Mouse (Mus musculus) CH12.LX (cell line): ENCODE measurements at regions not wholly inside any gene's neighbourhood (a gene's known extent, or its start where the extent isn't known, plus 50 kb on each side); places are given as distances from the start of the nearest gene placed in this dataset.

ENCODE experiments used
- DNase-seq: peaks from one replicate; pipeline ENCODE4 v3.0.0-alpha.2; 2013; ENCODE audit errors: extremely low read depth
- H3K27ac ChIP-seq: 2 replicates; pipeline ENCODE4 v1.5.1; 2012; ENCODE audit warnings: low read depth, mild to moderate bottlenecking, control low read depth, moderate library complexity; ENCODE audit not compliant: insufficient read depth
- H3K27me3 ChIP-seq: replicated peaks from 2 replicates; pipeline ENCODE3; 2012; ENCODE audit warnings: inconsistent platforms
- H3K36me3 ChIP-seq, 2 experiments: replicated peaks in 1 of 2; 2 replicates each; pipeline versions ENCODE3 to v1.6.1; 2012; ENCODE audit warnings: inconsistent platforms in 1 of 2, low read length in 1 of 2, mild to moderate bottlenecking in 1 of 2, mixed read lengths in 1 of 2, moderate library complexity in 1 of 2; ENCODE audit not compliant: control insufficient read depth in 1 of 2, insufficient read depth in 1 of 2
- H3K4me1 ChIP-seq, 2 experiments: 2 replicates each; pipeline ENCODE4 v1.6.1; 2012; ENCODE audit warnings: inconsistent platforms in 1 of 2, moderate library complexity in 1 of 2; ENCODE audit not compliant: insufficient read depth in 2 of 2, control insufficient read depth in 1 of 2
- H3K4me2 ChIP-seq: 2 replicates; pipeline ENCODE4 v1.6.1; 2012; ENCODE audit warnings: low read depth, mild to moderate bottlenecking, control low read depth; ENCODE audit not compliant: poor library complexity, insufficient read depth, severe bottlenecking
- H3K4me3 ChIP-seq, 3 experiments: fragments of 150-350 bp in 1 of 3; sonication (generic) in 1 of 3; replicated peaks in 1 of 3; 2 replicates each; pipeline versions ENCODE3 to v1.5.1; 2011 to 2012; ENCODE audit warnings: low read depth in 2 of 3, low read length in 2 of 3, mild to moderate bottlenecking in 2 of 3, moderate library complexity in 2 of 3, control low read depth in 1 of 3, improper control_type of control experiment in 1 of 3, inconsistent platforms in 1 of 3, mixed read lengths in 1 of 3; ENCODE audit not compliant: poor library complexity in 1 of 3
- H3K79me2 ChIP-seq: replicated peaks from 2 replicates; pipeline ENCODE4 v1.6.1; 2012; ENCODE audit warnings: mild to moderate bottlenecking, moderate library complexity; ENCODE audit not compliant: control insufficient read depth, poor library complexity, insufficient read depth, severe bottlenecking; ENCODE audit errors: extremely low read depth
- H3K9ac ChIP-seq: 2 replicates; pipeline ENCODE4 v1.6.1; 2012; ENCODE audit warnings: low read depth, mild to moderate bottlenecking, control low read depth, moderate library complexity; ENCODE audit not compliant: insufficient read depth
- H3K9me3 ChIP-seq: replicated peaks from 2 replicates; pipeline ENCODE3; 2012; ENCODE audit warnings: low read length, inconsistent platforms, mixed read lengths
- CHD1 ChIP-seq: IDR thresholded peaks from 2 replicates; pipeline ENCODE4 v1.6.1; 2012; ENCODE audit warnings: low read depth, low read length, improper control_type of control experiment, inconsistent platforms
- CTCF ChIP-seq, 2 experiments: IDR thresholded peaks in 1 of 2; conservative IDR thresholded peaks in 1 of 2; 2 replicates each; pipeline ENCODE4 v1.5.1; 2011 to 2012; ENCODE audit warnings: low read depth in 2 of 2, low read length in 2 of 2, improper control_type of control experiment in 1 of 2, inconsistent platforms in 1 of 2, mild to moderate bottlenecking in 1 of 2, moderate library complexity in 1 of 2
- E2F4 ChIP-seq: IDR thresholded peaks from 2 replicates; pipeline ENCODE4 v1.6.1; 2011; ENCODE audit warnings: low read depth, low read length, improper control_type of control experiment; ENCODE audit not compliant: insufficient replicate concordance
- ELF1 ChIP-seq: IDR thresholded peaks from 2 replicates; pipeline ENCODE4 v1.6.1; 2014; ENCODE audit warnings: low read depth, mild to moderate bottlenecking, inconsistent platforms, low read length, improper control_type of control experiment
- EP300 ChIP-seq: IDR thresholded peaks from 2 replicates; pipeline ENCODE4 v1.6.1; 2011; ENCODE audit warnings: low read length, improper control_type of control experiment
- HCFC1 ChIP-seq: IDR thresholded peaks from 2 replicates; pipeline ENCODE4 v1.6.1; 2012; ENCODE audit warnings: low read depth, mild to moderate bottlenecking, inconsistent platforms, low read length, improper control_type of control experiment
- IRF4 ChIP-seq: IDR thresholded peaks from 2 replicates; pipeline ENCODE4 v1.6.1; 2014; ENCODE audit warnings: low read depth, mild to moderate bottlenecking, inconsistent platforms, low read length, improper control_type of control experiment
- MAFK ChIP-seq: IDR thresholded peaks from 2 replicates; pipeline ENCODE4 v1.6.1; 2011; ENCODE audit warnings: low read length, improper control_type of control experiment; ENCODE audit not compliant: insufficient replicate concordance
- MAX ChIP-seq: IDR thresholded peaks from 2 replicates; pipeline ENCODE4 v1.6.1; 2011; ENCODE audit warnings: low read length, improper control_type of control experiment
- MAZ ChIP-seq: IDR thresholded peaks from 2 replicates; pipeline ENCODE4 v1.6.1; 2012; ENCODE audit warnings: low read depth, mild to moderate bottlenecking, inconsistent platforms, low read length, improper control_type of control experiment, moderate library complexity
- MEF2A ChIP-seq: IDR thresholded peaks from 2 replicates; pipeline ENCODE4 v1.6.1; 2014; ENCODE audit warnings: low read depth, mild to moderate bottlenecking, inconsistent platforms, low read length, improper control_type of control experiment, borderline replicate concordance
- MXI1 ChIP-seq: IDR thresholded peaks from 2 replicates; pipeline ENCODE4 v1.6.1; 2011; ENCODE audit warnings: mild to moderate bottlenecking, low read depth, low read length, improper control_type of control experiment
- MYC ChIP-seq: IDR thresholded peaks from 2 replicates; pipeline ENCODE4 v1.6.1; 2011; ENCODE audit warnings: low read depth, mild to moderate bottlenecking, improper control_type of control experiment, low read length
- PAX5 ChIP-seq: IDR thresholded peaks from 2 replicates; pipeline ENCODE4 v1.6.1; 2012; ENCODE audit warnings: low read length, inconsistent platforms, mixed read lengths
- POLR2A ChIP-seq: IDR thresholded peaks from 2 replicates; pipeline ENCODE4 v1.6.1; 2011; ENCODE audit warnings: low read depth, mild to moderate bottlenecking, improper control_type of control experiment, low read length
- RAD21 ChIP-seq: IDR thresholded peaks from 2 replicates; pipeline ENCODE4 v1.6.1; 2011; ENCODE audit warnings: low read depth, mild to moderate bottlenecking, low read length, improper control_type of control experiment, moderate library complexity
- SIN3A ChIP-seq: IDR thresholded peaks from 2 replicates; pipeline ENCODE4 v1.6.1; 2012; ENCODE audit warnings: low read length, improper control_type of control experiment, inconsistent platforms
- SMC3 ChIP-seq: IDR thresholded peaks from 2 replicates; pipeline ENCODE4 v1.6.1; 2011; ENCODE audit warnings: low read depth, low read length, improper control_type of control experiment
- TBP ChIP-seq: conservative IDR thresholded peaks from 2 replicates; pipeline ENCODE4 v1.6.1; 2011; ENCODE audit warnings: low read depth, low read length, improper control_type of control experiment
- UBTF ChIP-seq: IDR thresholded peaks from 2 replicates; pipeline ENCODE4 v1.6.1; 2012; ENCODE audit warnings: low read depth, mild to moderate bottlenecking, inconsistent platforms, low read length, improper control_type of control experiment, moderate library complexity
- USF1 ChIP-seq: IDR thresholded peaks from 2 replicates; pipeline ENCODE4 v1.6.1; 2014; ENCODE audit warnings: low read depth, mild to moderate bottlenecking, inconsistent platforms, low read length, improper control_type of control experiment
- USF2 ChIP-seq: conservative IDR thresholded peaks from 2 replicates; pipeline ENCODE4 v1.6.1; 2011; ENCODE audit warnings: low read depth, low read length, improper control_type of control experiment
- ZC3H11A ChIP-seq: IDR thresholded peaks from 2 replicates; pipeline ENCODE4 v1.6.1; 2012; ENCODE audit warnings: low read depth, mild to moderate bottlenecking, inconsistent platforms, low read length, improper control_type of control experiment
- ZKSCAN1 ChIP-seq: IDR thresholded peaks from 2 replicates; pipeline ENCODE4 v1.6.1; 2012; ENCODE audit warnings: low read depth, inconsistent platforms, low read length, improper control_type of control experiment, borderline replicate concordance
- dilution Hi-C: fragments of 300-500 bp; cut with MboI; formaldehyde crosslinking; loops from 2 replicates; pipeline ENCODE4 v1.14.3; 2020; ENCODE audit warnings: low sequenced_read_pairs; ENCODE audit not compliant: extremely low pct_unique_long_range_greater_than_20kb, extremely low pct_ligation_motif_present
- in situ Hi-C: fragments of 300-500 bp; cut with MboI; formaldehyde crosslinking; loops from 3 replicates; pipeline ENCODE4 v1.14.3; 2019; ENCODE audit warnings: low sequenced_read_pairs, low pct_ligation_motif_present, low pct_unique_long_range_greater_than_20kb, mixed read lengths

GRCm38 (mm10) chr12:107782147-107782546 is 221.3 kb downstream of the Bcl11b start:
- H3K4me3 ChIP-seq = no peak overlapping the region
- no peaks in the 10 kb centered on the region for H3K4me1 ChIP-seq
- H3K27me3 ChIP-seq = no peaks in the 10 kb centered on the region
- H3K79me2 ChIP-seq = no peaks in the 10 kb centered on the region
- in situ Hi-C loops (no loop called here), dilution Hi-C loops (no loop called here)
- no peak for DNase-seq
- H3K9ac ChIP-seq = no peak overlapping the region
- H3K4me2 ChIP-seq = no peak overlapping the region
- peaks cover 88% of the 10 kb centered on the region for H3K9me3 ChIP-seq
- TF ChIP-seq SIN3A = no peak
- no peak for TF ChIP-seq MYC
- TF ChIP-seq MAFK = no peak
- no peak for TF ChIP-seq ELF1
- TF ChIP-seq IRF4 = no peak
- TF ChIP-seq TBP = no peak
- no peak for TF ChIP-seq MAX
- no peak for TF ChIP-seq MEF2A
- no peak for TF ChIP-seq MXI1
- H3K27ac ChIP-seq = no peak overlapping the region
- no peaks in the 10 kb centered on the region for H3K36me3 ChIP-seq

- Histone ChIP-seq H3K4me1 (no peaks in the 10 kb centered on the region), H3K27me3 (no peaks in the 10 kb centered on the region), H3K9me3 (peaks cover 88% of the 10 kb centered on the region), H3K9ac (no peak overlapping the region), H3K4me3 (peak overlapping the region in 1 of 3 experiments; percentile 2), H3K36me3 (no peaks in the 10 kb centered on the region), H3K27ac (no peak overlapping the region), H3K79me2 (no peaks in the 10 kb centered on the region), H3K4me2 (no peak overlapping the region)
- in situ Hi-C loops (no loop called here), dilution Hi-C loops (no loop called here)
- DNase-seq = no peak
- no peak for TF ChIP-seq UBTF
- TF ChIP-seq EP300 = no peak
- no peak for TF ChIP-seq ZC3H11A
- TF ChIP-seq USF2 = no peak
- no peak for TF ChIP-seq MAZ
Measured at GRCm38 (mm10) chr12:107783831-107784230, 219.6 kb downstream of the Bcl11b start.

GRCm38 (mm10) chr12:107789818-107790217 is 213.6 kb downstream of the Bcl11b start:
- no peak overlapping the region for H3K9ac ChIP-seq
- in situ Hi-C loops (no loop called here), dilution Hi-C loops (no loop called here)
- no peak overlapping the region for H3K27ac ChIP-seq
- H3K79me2 ChIP-seq = no peaks in the 10 kb centered on the region
- no peak overlapping the region for H3K4me2 ChIP-seq
- H3K4me1 ChIP-seq = no peaks in the 10 kb centered on the region
- H3K36me3 ChIP-seq = no peaks in the 10 kb centered on the region
- no peak for DNase-seq
- H3K9me3 ChIP-seq = peaks cover 93% of the 10 kb centered on the region
- no peaks in the 10 kb centered on the region for H3K27me3 ChIP-seq
- H3K4me3 ChIP-seq = no peak overlapping the region
- TF ChIP-seq E2F4 = no peak
- no peak for TF ChIP-seq MAZ
- no peak for TF ChIP-seq CHD1
- no peak for TF ChIP-seq ELF1
- TF ChIP-seq CTCF (conservative IDR thresholded peaks at IDR 0.05 in 1 of 2, IDR thresholded peaks at IDR 0.05 in 1 of 2; ENCODE audit: low read depth in 2 of 2, low read length in 2 of 2) = no peak
- no peak for TF ChIP-seq HCFC1
- TF ChIP-seq USF1 = no peak
- no peak for TF ChIP-seq PAX5
- no peak for TF ChIP-seq MYC
- TF ChIP-seq POLR2A = no peak
- no peak for TF ChIP-seq ZKSCAN1
- TF ChIP-seq SIN3A = no peak
- no peak for TF ChIP-seq MXI1
- TF ChIP-seq IRF4 = no peak
- TF ChIP-seq SMC3 = no peak
- no peak for TF ChIP-seq RAD21
